Comparison of ENCODE assay signal across 8 mouse cellular contexts in genomic region chr16:33941271-33941781, GRCm38 (mm10). TPM values are rescaled to one million over a fixed set of nuclear protein-coding genes. Genes with fewer than 3 reads are reported as not detected.
DNase-seq lines count a peak whose midpoint lies in the region; ATAC-seq and TF ChIP-seq lines count a peak whose summit lies in the region.

No protein-coding gene starts in this region.

- no peak overlapping the region for H3K4me3 ChIP-seq in hindbrain, embryonic 15.5 days
- no peak overlapping the region for H3K4me3 ChIP-seq in limb, embryonic 12.5 days (replicated peaks)
- no peak overlapping the region for H3K4me3 ChIP-seq in myocyte

- H3K79me2 ChIP-seq in myocyte (ENCODE audit: control insufficient read depth, insufficient read depth): no peaks in the 10 kb centered on the region

- 35% methylated on average over 11 of the region's 11 CpGs for WGBS in hindbrain, embryonic 15.5 days
- WGBS in limb, embryonic 12.5 days: 72% methylated on average over 11 of the region's 11 CpGs

- H3K9me3 ChIP-seq in hindbrain, embryonic 15.5 days: no peaks in the 10 kb centered on the region
- no peaks in the 10 kb centered on the region for H3K9me3 ChIP-seq in limb, embryonic 12.5 days

- DNase-seq in cerebellum, adult 11-12 months: peak; percentile 62
- no peak for DNase-seq in cerebellum, adult 8-10 months
- DNase-seq in cerebellum, adult 9-11 months: peak; percentile 61
- peak; percentile 67 to 81 for DNase-seq in gastrocnemius, adult 8-10 months (ENCODE audit: low spot score in 2 of 2)
- no peak for DNase-seq in spleen, adult 18-20 months

- H3K27me3 ChIP-seq in hindbrain, embryonic 15.5 days: no peaks in the 10 kb centered on the region
- H3K27me3 ChIP-seq in limb, embryonic 12.5 days: no peaks in the 10 kb centered on the region
- no peaks in the 10 kb centered on the region for H3K27me3 ChIP-seq in myocyte (ENCODE audit: control insufficient read depth, insufficient read depth, insufficient read length)

- H3ac ChIP-seq in myocyte (ENCODE audit: control insufficient read depth, insufficient read length): no peak overlapping the region

- ATAC-seq in hindbrain, embryonic 15.5 days (ENCODE audit: low FRiP score, low read depth): peak; percentile 65
- no peak for ATAC-seq in limb, embryonic 12.5 days (ENCODE audit: insufficient number of reproducible peaks, insufficient read depth, low FRiP score, low TSS enrichment, low read depth)

- H3K36me3 ChIP-seq in hindbrain, embryonic 15.5 days: no peaks in the 10 kb centered on the region
- H3K36me3 ChIP-seq in limb, embryonic 12.5 days: peaks cover 30% of the 10 kb centered on the region; the same call in 1 of the 2 replicates
- H3K36me3 ChIP-seq in myocyte (ENCODE audit: control insufficient read depth, insufficient read depth): no peaks in the 10 kb centered on the region

- TF ChIP-seq POLR2A in myocyte (IDR thresholded peaks at IDR 0.05; ENCODE audit: insufficient read length, low read depth): peak; percentile 22

- H3K27ac ChIP-seq in hindbrain, embryonic 15.5 days (replicated peaks): peak overlapping the region; percentile 3; the same call in 1 of the 2 replicates
- peak overlapping the region; percentile 65; the same call in 1 of the 2 replicates for H3K27ac ChIP-seq in limb, embryonic 12.5 days

- peaks cover 34% of the 10 kb centered on the region for H3K4me1 ChIP-seq in hindbrain, embryonic 15.5 days (replicated peaks)
- peaks cover 78% of the 10 kb centered on the region for H3K4me1 ChIP-seq in limb, embryonic 12.5 days (replicated peaks)

- H3K4me2 ChIP-seq in hindbrain, embryonic 15.5 days: no peak overlapping the region
- H3K4me2 ChIP-seq in limb, embryonic 12.5 days: no peak overlapping the region
- peak overlapping the region; percentile 24 for H3K4me2 ChIP-seq in myocyte (ENCODE audit: low read depth)

- no peak overlapping the region for H3K9ac ChIP-seq in hindbrain, embryonic 15.5 days
- H3K9ac ChIP-seq in limb, embryonic 12.5 days (replicated peaks): no peak overlapping the region

TF ChIP-seq in myocyte, 11 proteins besides CTCF, POLR2A, EP300 and RAD21:
- TF ChIP-seq CEBPB (IDR thresholded peaks at IDR 0.05; ENCODE audit: insufficient read depth, poor library complexity, severe bottlenecking) (no peak), TCF3 (IDR thresholded peaks at IDR 0.05; ENCODE audit: insufficient read length, low read depth) (peak; percentile 51), TCF12 (IDR thresholded peaks at IDR 0.05; ENCODE audit: insufficient read depth, poor library complexity, severe bottlenecking) (peak; percentile 77), REST (IDR thresholded peaks at IDR 0.05; ENCODE audit: insufficient read depth, insufficient read length) (no peak), MYOD1 (IDR thresholded peaks at IDR 0.05; ENCODE audit: control insufficient read depth in 1 of 3, insufficient read length in 2 of 3, low read depth in 2 of 3) (peak; percentile 73 to 95 (median 94)), USF1 (IDR thresholded peaks at IDR 0.05; ENCODE audit: low read depth) (no peak), POLR2AphosphoS2 (IDR thresholded peaks at IDR 0.05; ENCODE audit: insufficient read length, low read depth) (peak; percentile 40), MYOG (IDR thresholded peaks at IDR 0.05; ENCODE audit: control insufficient read depth in 1 of 3, insufficient read depth in 1 of 3, insufficient read length in 2 of 3, low read depth in 2 of 3) (peak; percentile 86 to 96 (median 94)), E2F4 (IDR thresholded peaks at IDR 0.05; ENCODE audit: insufficient read depth) (no peak), SRF (IDR thresholded peaks at IDR 0.05; ENCODE audit: control insufficient read depth, insufficient read length, low read depth) (no peak)

RNA-seq across cellular contexts. Expression of gene Umps, which starts 25.5 kb away (rescaled TPM):
- 1 to 10 TPM; 6.1 to 7.2 (median 6.5) TPM for total RNA-seq in gastrocnemius, adult 8-10 months (2022)
- 24.1 and 25.9 TPM in 2 replicates for polyA plus RNA-seq in hindbrain, embryonic 15.5 days (2015; fragmentation: Nextera tagmentation; extraction: Ambion mirVana)
- 67.9 and 69.2 TPM in 2 replicates for polyA plus RNA-seq in limb, embryonic 12.5 days (2016; fragmentation: Nextera tagmentation; extraction: Ambion mirVana)
- polyA plus RNA-seq in myocyte (2012; fragmentation: generic; extraction: Trizol): 18.9 TPM

Comparison
In these comparisons a context has a peak if more than half of its experiments do, and no peak if none do; other contexts are left out.
1. DNase-seq: peak in cerebellum, adult 11-12 months (single experiment), cerebellum, adult 9-11 months (single experiment) and gastrocnemius, adult 8-10 months (2 of 2); none in cerebellum, adult 8-10 months (single experiment) and spleen, adult 18-20 months (0 of 2).